Mouse (Mus musculus) liver, embryonic 11.5 days (tissue): ENCODE results near the gene Prss16. TPM values are rescaled to one million over a fixed set of nuclear protein-coding genes. Genes with fewer than 3 reads are reported as not detected.

Experiments used
- ATAC-seq: fragments of 200-750 bp; cut with Nextera tagmentation; replicated peaks from 2 replicates; pipeline ENCODE4 v1.8.0; 2017; ENCODE audit warnings: moderate number of reproducible peaks, mild to moderate bottlenecking, moderate TSS enrichment, moderate library complexity; ENCODE audit not compliant: low FRiP score
- DNase-seq: peaks from one replicate; pipeline ENCODE4 v3.0.0-alpha.2; 2017; ENCODE audit warnings: low spot score
- H3K27ac ChIP-seq: fragments of 300-500 bp; sonication (generic); 2 replicates; pipeline ENCODE4 v1.5.1; 2014; ENCODE audit warnings: mild to moderate bottlenecking, low read depth, low read length, control low read depth
- H3K27me3 ChIP-seq: fragments of 300-500 bp; sonication (generic); replicated peaks from 2 replicates; pipeline ENCODE4 v1.6.1; 2014; ENCODE audit warnings: low read length, mixed read lengths; ENCODE audit not compliant: control insufficient read depth, insufficient read depth
- H3K36me3 ChIP-seq: fragments of 300-500 bp; sonication (generic); 2 replicates; pipeline ENCODE4 v1.6.1; 2014; ENCODE audit warnings: mild to moderate bottlenecking, low read length, moderate library complexity, mixed read lengths; ENCODE audit not compliant: control insufficient read depth, insufficient read depth
- H3K4me1 ChIP-seq: fragments of 300-500 bp; sonication (generic); replicated peaks from 2 replicates; pipeline ENCODE4 v1.6.1; 2014; ENCODE audit warnings: low read length, mixed read lengths; ENCODE audit not compliant: control insufficient read depth, insufficient read depth
- H3K4me2 ChIP-seq: fragments of 300-500 bp; sonication (generic); 2 replicates; pipeline ENCODE4 v1.6.1; 2014; ENCODE audit warnings: mild to moderate bottlenecking, control low read depth, moderate library complexity
- H3K4me3 ChIP-seq: fragments of 300-500 bp; sonication (generic); 2 replicates; pipeline ENCODE4 v1.5.1; 2014; ENCODE audit warnings: low read depth, low read length, control low read depth
- H3K9ac ChIP-seq: fragments of 300-500 bp; sonication (generic); 2 replicates; pipeline ENCODE4 v1.6.1; 2014; ENCODE audit warnings: low read depth, low read length, control low read depth
- H3K9me3 ChIP-seq: fragments of 300-500 bp; sonication (generic); 2 replicates; pipeline ENCODE4 v1.6.1; 2016; ENCODE audit warnings: low read length, inconsistent platforms, mixed read lengths; ENCODE audit not compliant: control insufficient read depth
- WGBS: fragments of 180-500 bp; shearing (Covaris S2); extraction: QIAGEN DNeasy Blood & Tissue Kit; methylation state at CpG from one replicate; pipeline ENCODE4 v1.1.7; 2014; 5-methylcytosine and 5-hydroxymethylcytosine counted together
- microRNA-seq: library from miRNA; unstranded; fragments of <30 nt; microRNA quantifications from one replicate; pipeline ENCODE4, GENCODE M21; 2017; ENCODE audit warnings: borderline number of aligned reads
- polyA plus RNA-seq: library from polyadenylated mRNA; unstranded; fragments of >200 nt; fragmentation: Nextera tagmentation; extraction: Ambion mirVana; gene quantifications from 2 replicates; pipeline ENCODE4 v1.2.1, GENCODE M21; 2014

Gene Prss16
- polyA plus RNA-seq, 1 experiment from 2014 or later: 0.86 TPM

GRCm38 (mm10) chr13:21974221-21974725 is 35.3 kb downstream of the Prss16 start:
- peak; percentile 94 for DNase-seq
- Histone ChIP-seq H3K27me3 (peaks cover 6% of the 10 kb centered on the region), H3K9me3 (no peaks in the 10 kb centered on the region), H3K27ac (peak overlapping the region; percentile 83), H3K36me3 (no peaks in the 10 kb centered on the region), H3K4me1 (peaks cover 3% of the 10 kb centered on the region), H3K4me3 (peak overlapping the region; percentile 69), H3K9ac (peak overlapping the region; percentile 79), H3K4me2 (peak overlapping the region; percentile 55)
- ATAC-seq: peak; percentile 79
- WGBS: under 1% methylated on average over 23 of the region's 23 CpGs

GRCm38 (mm10) chr13:21971641-21972040 is 37.9 kb downstream of the Prss16 start:
- DNase-seq: no peak
- 24% methylated on average over 3 of the region's 3 CpGs for WGBS
- peaks cover 3% of the 10 kb centered on the region for H3K4me1 ChIP-seq

GRCm38 (mm10) chr13:21969816-21970215 is 39.7 kb downstream of the Prss16 start:
- Histone ChIP-seq H3K4me2 (no peak overlapping the region), H3K27me3 (no peaks in the 10 kb centered on the region), H3K9me3 (no peaks in the 10 kb centered on the region), H3K27ac (no peak overlapping the region), H3K36me3 (no peaks in the 10 kb centered on the region), H3K4me3 (no peak overlapping the region), H3K4me1 (peaks cover 3% of the 10 kb centered on the region), H3K9ac (no peak overlapping the region)
- DNase-seq (no peak), ATAC-seq (no peak)
- WGBS: 36% methylated on average over 2 of the region's 2 CpGs

More at GRCm38 (mm10) chr13:21971641-21972040, 37.9 kb downstream of the Prss16 start:
- Histone ChIP-seq H3K9me3 (no peaks in the 10 kb centered on the region), H3K4me2 (no peak overlapping the region), H3K27me3 (no peaks in the 10 kb centered on the region), H3K36me3 (no peaks in the 10 kb centered on the region), H3K4me3 (no peak overlapping the region), H3K27ac (no peak overlapping the region), H3K9ac (no peak overlapping the region)
- ATAC-seq: no peak

GRCm38 (mm10) chr13:21969269-21969668 is 40.3 kb downstream of the Prss16 start:
- no peaks in the 10 kb centered on the region for H3K9me3 ChIP-seq
- H3K4me3 ChIP-seq: no peak overlapping the region
- 47% methylated on average over 1 of the region's 1 CpGs for WGBS
- H3K27me3 ChIP-seq: no peaks in the 10 kb centered on the region
- H3K9ac ChIP-seq: no peak overlapping the region
- no peaks in the 10 kb centered on the region for H3K36me3 ChIP-seq
- no peak overlapping the region for H3K27ac ChIP-seq
- peaks cover 3% of the 10 kb centered on the region for H3K4me1 ChIP-seq
- no peak for DNase-seq
- H3K4me2 ChIP-seq: no peak overlapping the region
- ATAC-seq: no peak

Small RNAs within 50 kb of the gene (microRNA-seq; reads per million reads assigned to microRNA genes)
- gene Gm44390 (5.3 reads per million, percentile 13 among the genes with 10 or more reads in this experiment), gene Gm44486 (not detected)

Other genes starting within 250 kb of the Prss16 start
- 19.0 and 20.4 TPM in 2 replicates for gene Hist1h1b, start 229.1 kb downstream of the Prss16 start, polyA plus RNA-seq
- 194 and 232 TPM in 2 replicates for gene Hist1h3i, start 226.4 kb downstream of the Prss16 start, polyA plus RNA-seq
- gene Hist1h2an, start 222.5 kb downstream of the Prss16 start, polyA plus RNA-seq: 5.8 and 12.6 TPM in 2 replicates
- 0.86 and 1.6 TPM in 2 replicates for gene Hist1h2bp, start 222.3 kb downstream of the Prss16 start, polyA plus RNA-seq
- gene Hist1h2bq, start 199.5 kb downstream of the Prss16 start, polyA plus RNA-seq: 12.7 and 19.5 TPM in 2 replicates
- 2.2 TPM in 1 of 2 replicates, not detected in the other for gene Hist1h2ao, start 199.3 kb downstream of the Prss16 start, polyA plus RNA-seq
- gene Hist1h4m, start 198.0 kb downstream of the Prss16 start, polyA plus RNA-seq: not detected in 2 replicates
- 14.6 and 15.4 TPM in 2 replicates for gene Hist1h4n, start 177.5 kb downstream of the Prss16 start, polyA plus RNA-seq
- gene Hist1h2ap, start 176.2 kb downstream of the Prss16 start, polyA plus RNA-seq: 4,759 and 5,033 TPM in 2 replicates
- 12.6 and 19.7 TPM in 2 replicates for gene Hist1h2br, start 176.0 kb downstream of the Prss16 start, polyA plus RNA-seq
- gene Zfp184, start 64.6 kb downstream of the Prss16 start, polyA plus RNA-seq: 5.1 and 5.9 TPM in 2 replicates
- gene Pom121l2, start 28.5 kb downstream of the Prss16 start, polyA plus RNA-seq: not detected in 2 replicates
- gene Hist1h2ah, start 25.8 kb upstream of the Prss16 start, polyA plus RNA-seq: 10.7 and 13.3 TPM in 2 replicates
- 4.1 and 4.6 TPM in 2 replicates for gene Hist1h2bk, start 26.1 kb upstream of the Prss16 start, polyA plus RNA-seq
- gene Hist1h4i, start 31.6 kb upstream of the Prss16 start, polyA plus RNA-seq: 36.9 and 39.3 TPM in 2 replicates
- gene Hist1h2ag, start 33.2 kb upstream of the Prss16 start, polyA plus RNA-seq: 26.4 and 36.7 TPM in 2 replicates
- 11.2 and 13.2 TPM in 2 replicates for gene Hist1h2bj, start 33.5 kb upstream of the Prss16 start, polyA plus RNA-seq
- not detected in 2 replicates for gene Vmn1r188, start 74.7 kb upstream of the Prss16 start, polyA plus RNA-seq
- gene Vmn1r189, start 96.1 kb upstream of the Prss16 start, polyA plus RNA-seq: not detected in 2 replicates
- not detected in 2 replicates for gene Vmn1r191, start 174.2 kb upstream of the Prss16 start, polyA plus RNA-seq
- gene Vmn1r192, start 181.4 kb upstream of the Prss16 start, polyA plus RNA-seq: not detected in 2 replicates
- gene Vmn1r193, start 213.4 kb upstream of the Prss16 start, polyA plus RNA-seq: not detected in 2 replicates
- not detected in 2 replicates for gene Vmn1r194, start 234.5 kb upstream of the Prss16 start, polyA plus RNA-seq